Mouse (Mus musculus): ENCODE results near the gene Rflnb.

Rflnb gene

DNA sequence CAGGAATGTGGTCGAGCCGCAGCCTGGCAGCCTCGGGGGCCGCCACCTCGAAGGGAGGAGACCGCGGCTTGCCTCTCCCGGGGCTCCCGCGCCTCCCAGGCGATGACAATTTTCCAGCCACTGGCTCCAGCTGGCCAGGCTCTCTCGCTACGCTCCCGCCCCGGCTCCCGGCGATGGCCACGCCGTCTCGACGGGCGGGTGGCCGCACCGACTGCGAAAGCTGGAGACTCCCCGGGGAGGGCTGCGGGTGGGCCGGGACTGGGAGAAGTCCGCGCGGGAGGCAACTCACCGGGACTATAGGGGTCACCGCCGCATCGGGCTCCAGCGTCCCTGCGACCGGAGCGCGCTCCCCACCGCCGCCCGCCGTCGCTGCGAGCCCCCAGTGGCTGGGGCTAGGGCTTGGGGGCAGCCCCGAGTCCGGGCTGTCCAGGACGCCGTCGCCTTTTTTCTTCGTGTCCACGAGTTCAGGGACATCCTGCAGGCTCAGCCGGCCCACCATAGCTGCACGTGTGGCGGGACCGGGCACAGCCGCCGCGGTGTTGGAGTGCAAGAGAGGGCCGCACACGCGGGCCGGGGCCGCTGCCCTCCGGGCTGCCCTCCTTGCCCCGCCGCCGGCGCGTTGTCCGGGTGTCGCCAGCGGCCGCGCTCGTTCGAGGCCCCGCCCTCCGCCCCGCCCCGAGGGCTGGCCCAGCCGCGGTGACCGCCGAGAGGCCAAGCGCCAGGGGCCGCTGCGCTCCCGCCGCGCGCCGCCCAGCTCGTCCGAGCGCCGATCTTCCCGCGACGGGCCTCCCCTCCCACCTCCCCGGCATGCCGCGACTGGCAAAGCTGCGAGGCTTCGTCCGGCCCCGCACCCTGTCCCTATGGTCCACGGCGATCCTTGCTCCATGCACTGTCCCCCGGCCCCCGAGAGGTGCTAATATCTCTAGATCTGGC, at the start of gene Rflnb:
TSS of gene Rflnb (minus strand) at position 644 of the 933 bp plus-strand sequence.
- DNase-seq (ENCODE audit: low spot score in 2 of 2) = peak; percentile 43 to 46

GRCm38 (mm10) chr11:76077341-76077740, 49.8 kb upstream of the Rflnb start:
- no peak for DNase-seq (ENCODE audit: low spot score in 2 of 2)

- DNase-seq (ENCODE audit: low spot score in 2 of 2) = no peak
These were observed 46.9 kb upstream of the Rflnb start for GRCm38 (mm10) chr11:76074296-76075093.

- DNase-seq (ENCODE audit: low spot score in 2 of 2) = no peak
These were observed 42.2 kb upstream of the Rflnb start for GRCm38 (mm10) chr11:76069816-76070215.

DNA sequence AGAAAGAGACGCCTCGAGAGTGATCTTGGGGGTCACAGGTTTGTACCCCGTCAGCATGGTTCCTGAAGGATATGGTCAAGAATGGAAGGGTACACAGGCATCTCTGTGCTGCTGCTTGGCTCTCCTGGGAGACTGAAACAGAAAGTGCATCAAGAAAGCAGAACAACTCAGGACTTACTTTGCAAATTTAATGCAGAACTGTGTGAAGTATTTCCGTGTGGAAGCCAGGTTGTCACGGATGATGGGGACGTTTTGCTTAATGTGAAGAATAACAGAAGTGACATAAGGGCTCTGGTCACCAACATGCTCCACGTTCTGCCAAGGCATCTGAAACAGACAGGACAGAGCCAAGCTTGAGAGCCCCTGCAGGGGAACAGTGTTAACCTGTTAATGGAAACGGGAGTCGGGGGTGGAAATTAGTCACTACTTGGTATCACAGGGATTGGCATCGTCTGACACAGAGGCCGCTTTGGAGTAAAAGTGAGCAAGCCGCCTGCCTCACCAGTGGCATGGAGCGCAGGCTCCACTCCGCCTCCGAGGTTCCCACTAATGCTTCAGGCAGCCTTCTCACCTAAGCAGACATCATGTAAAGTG, 39.1 kb upstream of the Rflnb start:
- DNase-seq (ENCODE audit: low spot score in 2 of 2) = no peak

DNA sequence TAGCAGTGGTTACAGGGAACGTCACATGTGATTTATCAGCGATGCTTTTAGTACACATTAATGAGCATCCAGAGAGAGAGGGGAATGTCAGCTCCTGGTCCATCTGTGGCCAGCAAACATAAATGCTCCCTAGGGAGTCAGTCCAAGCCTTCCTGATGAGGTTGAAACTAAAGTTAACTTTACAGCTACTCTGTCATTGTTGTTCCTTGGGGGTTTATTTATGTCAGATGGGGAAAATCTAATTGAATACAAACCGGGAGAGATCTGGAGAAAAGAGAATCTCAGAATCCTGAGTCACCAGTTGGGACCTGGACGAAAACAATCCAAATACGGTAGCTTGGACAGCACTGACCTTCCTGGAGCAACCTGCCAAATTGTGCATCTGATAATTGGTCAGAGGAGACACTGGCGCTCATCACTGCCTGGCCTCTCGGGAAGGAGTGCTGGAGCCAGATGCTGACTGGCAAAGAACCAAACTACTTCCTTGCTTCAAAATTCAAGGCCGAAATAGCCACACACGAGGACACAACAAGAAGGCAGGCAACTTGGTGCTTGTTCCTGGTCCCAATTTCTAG, 38.0 kb upstream of the Rflnb start:
- no peak for DNase-seq (ENCODE audit: low spot score in 2 of 2)

GRCm38 (mm10) chr11:76064411-76064810, 36.8 kb upstream of the Rflnb start:
- DNase-seq (ENCODE audit: low spot score in 2 of 2) = no peak

- no peak for DNase-seq (ENCODE audit: low spot score in 2 of 2)
These were observed 33.3 kb upstream of the Rflnb start for GRCm38 (mm10) chr11:76060906-76061305.

- DNase-seq (ENCODE audit: low spot score in 2 of 2) = no peak
These were observed 32.4 kb upstream of the Rflnb start for GRCm38 (mm10) chr11:76059971-76060370.

GRCm38 (mm10) chr11:76056487-76056886, 28.9 kb upstream of the Rflnb start:
- DNase-seq (ENCODE audit: low spot score in 2 of 2) = no peak

DNA sequence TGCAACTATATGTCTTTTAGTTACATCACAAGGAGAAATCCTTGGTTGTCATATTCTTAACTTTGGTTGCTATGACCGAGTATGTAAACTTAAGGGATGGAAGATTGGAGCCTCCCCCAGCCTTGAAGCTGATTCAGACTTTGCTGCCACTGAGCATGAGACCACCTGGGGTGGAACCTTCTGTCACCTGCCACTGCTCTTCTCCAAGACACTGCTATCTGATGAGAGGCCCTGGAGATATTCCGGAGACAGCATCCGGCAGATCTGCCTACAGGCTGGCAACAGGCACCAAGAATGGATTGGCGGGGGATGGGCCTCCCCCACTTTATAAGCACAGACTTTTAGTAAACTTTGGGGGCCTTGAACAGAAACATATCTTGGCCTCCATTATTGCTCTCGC, 24.9 kb upstream of the Rflnb start:
- DNase-seq (ENCODE audit: low spot score in 2 of 2) = no peak

GRCm38 (mm10) chr11:76050967-76051512, 23.5 kb upstream of the Rflnb start:
- no peak for DNase-seq (ENCODE audit: low spot score in 2 of 2)

GRCm38 (mm10) chr11:76050509-76050908, 22.9 kb upstream of the Rflnb start:
- DNase-seq (ENCODE audit: low spot score in 2 of 2) = no peak

DNA sequence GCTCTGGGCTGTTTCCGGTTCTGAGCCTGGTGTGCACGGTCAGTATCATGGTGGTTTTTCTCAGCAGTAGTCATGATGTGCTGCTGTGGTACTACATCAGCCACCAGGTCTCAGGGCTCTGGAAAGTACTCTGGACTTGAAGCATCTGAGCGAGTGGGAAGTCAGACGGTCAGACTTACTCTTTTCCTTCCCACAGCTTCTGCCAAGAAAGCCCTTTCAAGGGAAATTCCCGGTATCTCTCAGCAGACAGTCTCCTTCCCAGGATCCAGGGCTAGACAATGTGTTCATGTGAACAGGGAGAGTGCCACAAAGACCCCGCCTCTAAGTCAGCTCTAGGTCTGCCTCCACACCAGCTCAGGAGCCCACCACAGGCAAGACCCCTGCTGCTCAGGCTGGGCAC, 17.8 kb upstream of the Rflnb start:
- no peak for DNase-seq (ENCODE audit: low spot score in 2 of 2)

DNA sequence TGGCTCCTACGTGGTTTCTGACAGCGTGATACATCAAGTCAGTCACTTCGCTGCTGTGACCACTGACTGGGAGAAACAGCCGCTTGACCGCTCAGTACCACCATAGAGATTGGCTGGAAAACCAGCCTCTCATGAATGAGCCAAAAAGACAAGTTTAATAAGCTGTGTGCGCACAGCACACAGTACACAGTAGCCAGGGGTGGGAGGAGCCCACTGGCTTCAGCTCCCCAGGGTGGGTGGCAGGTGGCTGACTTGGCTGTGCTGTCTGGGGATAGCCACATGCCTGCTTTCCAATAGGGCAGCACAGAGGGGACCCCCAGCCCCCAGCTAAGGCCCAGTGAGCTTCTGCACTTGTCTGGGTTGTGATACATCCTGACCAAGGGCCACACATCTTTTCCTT, 16.9 kb upstream of the Rflnb start:
- no peak for DNase-seq (ENCODE audit: low spot score in 2 of 2)

DNA sequence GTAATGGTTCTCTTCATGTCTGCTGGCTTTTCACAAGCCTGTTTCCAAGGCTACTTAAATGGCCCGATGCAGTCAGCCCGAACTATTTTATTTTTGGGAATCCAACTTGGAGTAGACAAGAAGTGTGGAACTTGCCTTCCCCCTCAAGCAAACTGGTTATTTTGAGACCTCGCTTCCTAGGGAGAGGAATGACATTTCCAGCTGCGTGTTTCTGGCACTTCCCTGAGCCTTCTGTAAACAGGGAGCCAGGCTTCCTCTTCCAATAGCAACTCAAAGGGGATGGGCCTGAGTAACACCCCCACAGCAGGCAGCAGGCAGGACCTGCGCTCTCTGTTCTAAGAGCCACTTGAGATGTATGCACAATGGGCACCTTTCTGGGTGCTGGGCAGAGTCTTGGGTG, 15.3 kb upstream of the Rflnb start:
- peak; percentile 67 to 70 for DNase-seq (ENCODE audit: low spot score in 2 of 2)

- DNase-seq (ENCODE audit: low spot score in 2 of 2) = no peak
These were observed 14.6 kb upstream of the Rflnb start for GRCm38 (mm10) chr11:76042041-76042638.

- no peak for DNase-seq (ENCODE audit: low spot score in 2 of 2)
These were observed 13.3 kb upstream of the Rflnb start for GRCm38 (mm10) chr11:76040761-76041376.

- no peak for DNase-seq (ENCODE audit: low spot score in 2 of 2)
These were observed 12.5 kb upstream of the Rflnb start for GRCm38 (mm10) chr11:76040106-76040505.

DNA sequence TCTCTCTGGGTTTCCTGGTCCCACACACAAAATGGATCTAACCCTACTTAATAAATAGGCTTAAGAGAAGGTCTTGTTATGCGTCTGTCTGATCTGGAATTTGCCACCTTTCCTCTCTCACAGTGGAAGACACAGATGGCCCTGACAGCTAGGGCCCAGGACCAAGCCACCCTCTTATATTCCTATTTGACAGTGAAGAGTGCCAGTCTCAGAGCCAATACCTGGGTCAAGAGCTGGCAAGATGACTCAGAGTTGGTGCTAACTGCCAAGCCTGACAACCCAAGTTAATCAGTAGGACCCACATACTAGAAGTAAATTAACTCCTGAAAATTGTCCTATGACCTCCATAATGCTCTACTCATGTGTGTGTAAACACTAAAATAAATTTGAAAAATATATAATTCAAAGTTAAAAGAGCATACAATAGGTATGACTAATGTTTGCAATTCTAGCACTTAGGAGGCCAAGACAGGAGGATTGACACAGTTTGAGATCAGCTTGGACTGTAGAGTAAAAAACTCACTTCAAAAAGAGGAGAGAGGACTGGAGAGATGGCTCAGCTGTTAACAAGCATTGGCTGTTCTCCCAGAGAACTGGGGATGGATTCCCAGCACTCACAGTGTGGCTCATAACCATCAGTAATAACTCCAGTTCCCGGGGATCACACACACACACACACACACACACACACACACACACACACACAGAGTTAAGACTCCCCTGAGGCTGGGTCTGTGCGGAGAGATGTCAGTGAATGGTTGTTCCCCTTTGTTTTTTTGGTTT, 11.9 kb upstream of the Rflnb start:
- no peak for DNase-seq (ENCODE audit: low spot score in 2 of 2)

Data from right cerebral cortex, adult 2 months (tissue).